Comparison of ENCODE assay signal across 25 mouse cellular contexts in genomic region chr19:10735061-10735460, GRCm38 (mm10). TPM values are rescaled to one million over a fixed set of nuclear protein-coding genes. Genes with fewer than 3 reads are reported as not detected.
DNase-seq lines count a peak whose midpoint lies in the region; ATAC-seq and TF ChIP-seq lines count a peak whose summit lies in the region.
"Had no signal": no experiment of that assay in that cellular context is flagged by ENCODE, and none has a peak within 500 bp of the region (broad histone marks: within the 10 kb centered on the region; RNA-seq: fewer than 3 reads in every experiment).

No protein-coding gene starts in this region.

- peak; percentile 13 for DNase-seq in cerebellum, adult 11-12 months
- no peak for DNase-seq in cerebellum, adult 9-10 months
- DNase-seq in hindbrain, postnatal 0 days (ENCODE audit: low spot score) = no peak
- DNase-seq in hindbrain, embryonic 11.5 days (ENCODE audit: low spot score) = no peak
- peak; percentile 65 for DNase-seq in induced T-regulatory cell, adult 2 months (ENCODE audit: low read depth)
- DNase-seq: adrenal gland, adult 8-10 months; adrenal gland, postnatal 14 days; adrenal gland, postnatal 36 days; B cell, adult 2 months; cerebellum, adult 8-10 months; cerebellum, postnatal 10 days; cerebellum, postnatal 25 days; forebrain, postnatal 0 days had no signal

- ATAC-seq in hindbrain, postnatal 0 days = peak; percentile 18; the same call in 1 of the 2 replicates
- ATAC-seq in hindbrain, embryonic 11.5 days (ENCODE audit: low FRiP score) = no peak
- ATAC-seq: activated CD4-positive, CD25-positive, alpha-beta regulatory T cell, adult 4 months; CD4-positive, CD25-positive, alpha-beta regulatory T cell, adult 4 months; forebrain, embryonic 13.5 days; forebrain, postnatal 0 days; Patski had no signal

- H3K27me3 ChIP-seq in hindbrain, postnatal 0 days (ENCODE audit: insufficient read depth, low read length) = no peaks in the 10 kb centered on the region
- H3K27me3 ChIP-seq in hindbrain, embryonic 11.5 days (ENCODE audit: control insufficient read depth, insufficient read depth, low read length) = no peaks in the 10 kb centered on the region
- H3K27me3 ChIP-seq: CH12.LX; embryonic facial prominence, embryonic 12.5 days; forebrain, embryonic 13.5 days; Patski had no signal

- H3K27ac ChIP-seq in hindbrain, postnatal 0 days = no peak overlapping the region
- H3K27ac ChIP-seq in hindbrain, embryonic 11.5 days (ENCODE audit: low read depth, low read length) = no peak overlapping the region
- H3K27ac ChIP-seq: embryonic facial prominence, embryonic 10.5 days; embryonic facial prominence, embryonic 12.5 days; forebrain, embryonic 13.5 days had no signal

- TF ChIP-seq CTCF in hindbrain, postnatal 0 days (IDR thresholded peaks at IDR 0.05; ENCODE audit: low read depth) = no peak

- H3K36me3 ChIP-seq in hindbrain, postnatal 0 days (ENCODE audit: insufficient read depth, low read length) = no peaks in the 10 kb centered on the region
- H3K36me3 ChIP-seq in hindbrain, embryonic 11.5 days (ENCODE audit: control insufficient read depth, insufficient read depth, low read length) = no peaks in the 10 kb centered on the region
- H3K36me3 ChIP-seq: embryonic facial prominence, embryonic 10.5 days; embryonic facial prominence, embryonic 12.5 days; G1E had no signal

- H3K4me2 ChIP-seq in hindbrain, postnatal 0 days (ENCODE audit: low read depth, low read length) = no peak overlapping the region
- H3K4me2 ChIP-seq in hindbrain, embryonic 11.5 days (replicated peaks; ENCODE audit: low read depth, low read length) = no peak overlapping the region
- H3K4me2 ChIP-seq: embryonic facial prominence, embryonic 12.5 days; forebrain, embryonic 13.5 days had no signal

- H3K9me3 ChIP-seq in hindbrain, postnatal 0 days (ENCODE audit: low read length) = no peaks in the 10 kb centered on the region
- no peaks in the 10 kb centered on the region for H3K9me3 ChIP-seq in hindbrain, embryonic 11.5 days (ENCODE audit: control insufficient read depth, low read length)
- H3K9me3 ChIP-seq: embryonic facial prominence, embryonic 10.5 days; embryonic facial prominence, embryonic 12.5 days; forebrain, embryonic 13.5 days; G1E had no signal

- no peaks in the 10 kb centered on the region for H3K4me1 ChIP-seq in hindbrain, postnatal 0 days (ENCODE audit: insufficient read depth, low read length)
- H3K4me1 ChIP-seq in hindbrain, embryonic 11.5 days (replicated peaks; ENCODE audit: control insufficient read depth, insufficient read depth, low read length) = no peaks in the 10 kb centered on the region
- H3K4me1 ChIP-seq: embryonic facial prominence, embryonic 10.5 days; embryonic facial prominence, embryonic 12.5 days; forebrain, embryonic 13.5 days had no signal

- 91% methylated on average over 3 of the region's 3 CpGs for whole genome bisulfite sequencing in hindbrain, postnatal 0 days
- WGBS in hindbrain, embryonic 11.5 days = 87% methylated on average over 3 of the region's 3 CpGs

- H3K4me3 ChIP-seq in hindbrain, postnatal 0 days (ENCODE audit: low read length) = no peak overlapping the region
- no peak overlapping the region for H3K4me3 ChIP-seq in hindbrain, embryonic 11.5 days (ENCODE audit: low read depth, low read length)
- H3K4me3 ChIP-seq: embryonic facial prominence, embryonic 10.5 days; embryonic facial prominence, embryonic 12.5 days; forebrain, embryonic 13.5 days had no signal

- H3K9ac ChIP-seq in hindbrain, postnatal 0 days (replicated peaks; ENCODE audit: low read length) = no peak overlapping the region
- H3K9ac ChIP-seq in hindbrain, embryonic 11.5 days (ENCODE audit: low read depth, low read length) = no peak overlapping the region
- H3K9ac ChIP-seq: embryonic facial prominence, embryonic 12.5 days; forebrain, embryonic 13.5 days; forebrain, postnatal 0 days had no signal

RNA-seq across cellular contexts. Expression of gene Cd5, which starts 3.7 kb away (rescaled TPM):
- 0.68 TPM in 1 of 2 replicates, not detected in the other for total RNA-seq in hindbrain, postnatal 0 days (2014; rRNA removed)
- polyA plus RNA-seq in hindbrain, postnatal 0 days (2015; fragmentation: Nextera tagmentation; extraction: Ambion mirVana) = 0.26 and 0.32 TPM in 2 replicates
- not detected in 2 replicates for polyA plus RNA-seq in hindbrain, embryonic 11.5 days (2014; fragmentation: Nextera tagmentation; extraction: Ambion mirVana)
- polyA plus RNA-seq: forebrain, embryonic 13.5 days; G1E; Patski had no signal

RNA-seq across cellular contexts. Expression of gene Vps37c, which starts 46.5 kb away (rescaled TPM):
- 29.8 and 30.7 TPM in 2 replicates for total RNA-seq in hindbrain, postnatal 0 days (2014; rRNA removed)
- polyA plus RNA-seq in hindbrain, postnatal 0 days (2015; fragmentation: Nextera tagmentation; extraction: Ambion mirVana) = 25.8 and 27.2 TPM in 2 replicates
- 23.9 and 27.2 TPM in 2 replicates for polyA plus RNA-seq in hindbrain, embryonic 11.5 days (2014; fragmentation: Nextera tagmentation; extraction: Ambion mirVana)

RNA-seq across cellular contexts. Expression of gene Pga5, which starts 57.2 kb away (rescaled TPM):
- not detected in 2 replicates for total RNA-seq in hindbrain, postnatal 0 days (2014; rRNA removed)
- not detected in 2 replicates for polyA plus RNA-seq in hindbrain, postnatal 0 days (2015; fragmentation: Nextera tagmentation; extraction: Ambion mirVana)
- not detected in 2 replicates for polyA plus RNA-seq in hindbrain, embryonic 11.5 days (2014; fragmentation: Nextera tagmentation; extraction: Ambion mirVana)
- total RNA-seq: adrenal gland, adult 18-20 months; adrenal gland, adult 8-10 months; adrenal gland, postnatal 14 days; adrenal gland, postnatal 36 days; forebrain, postnatal 0 days had no signal
- polyA plus RNA-seq: activated CD4-positive, CD25-positive, alpha-beta regulatory T cell, adult 4 months; CD4-positive, CD25-positive, alpha-beta regulatory T cell, adult 4 months; cortical plate, adult 2 months; embryonic facial prominence, embryonic 10.5 days; embryonic facial prominence, embryonic 12.5 days; embryonic facial prominence, embryonic 14.5 days; forebrain, embryonic 11.5 days; forebrain, embryonic 13.5 days; forebrain, postnatal 0 days had no signal

Comparison
In these comparisons a context has a peak if more than half of its experiments do, and no peak if none do; other contexts are left out.
1. DNase-seq: peak in cerebellum, adult 11-12 months (single experiment) and induced T-regulatory cell, adult 2 months (single experiment); none in cerebellum, adult 9-10 months (single experiment), hindbrain, postnatal 0 days (single experiment) and hindbrain, embryonic 11.5 days (single experiment).